Mouse (Mus musculus): ENCODE measurements around the gene Cdk17. TPM values are rescaled to one million over a fixed set of nuclear protein-coding genes. Genes with fewer than 3 reads are reported as not detected.
A peak's percentile ranks its signal among the peaks of the same experiment; 100 is the strongest.

Gene Cdk17
- polyA plus RNA-seq, 1 experiment from 2014 or later = 24.8 TPM

GRCm38 (mm10) chr10:93285489-93285888 lies 124.8 kb downstream of the Cdk17 start:
- Histone ChIP-seq H3K27ac (ENCODE audit: low read depth, low read length) (peak overlapping the region; percentile 24; the same call in 1 of the 2 replicates), H3K9ac (ENCODE audit: low read depth, low read length) (no peak overlapping the region), H3K4me3 (ENCODE audit: low read length) (no peak overlapping the region), H3K4me2 (replicated peaks; ENCODE audit: low read depth, low read length) (no peak overlapping the region), H3K36me3 (ENCODE audit: control insufficient read depth, insufficient read depth, low read length) (peaks cover 15% of the 10 kb centered on the region; the same call in 1 of the 2 replicates), H3K27me3 (ENCODE audit: control insufficient read depth, insufficient read depth, low read length) (no peaks in the 10 kb centered on the region), H3K4me1 (ENCODE audit: control insufficient read depth, insufficient read depth, low read length) (peaks cover 20% of the 10 kb centered on the region), H3K9me3 (ENCODE audit: control insufficient read depth, low read length) (no peaks in the 10 kb centered on the region)
- 75% methylated on average over 5 of the region's 5 CpGs for WGBS
- no peak for ATAC-seq (ENCODE audit: low FRiP score, low TSS enrichment)

- H3K4me2 ChIP-seq (replicated peaks; ENCODE audit: low read depth, low read length) = no peak overlapping the region
- peaks cover 8% of the 10 kb centered on the region; the same call in 1 of the 2 replicates for H3K36me3 ChIP-seq (ENCODE audit: control insufficient read depth, insufficient read depth, low read length)
- no peak overlapping the region for H3K9ac ChIP-seq (ENCODE audit: low read depth, low read length)
- no peak overlapping the region for H3K27ac ChIP-seq (ENCODE audit: low read depth, low read length)
- WGBS = 83% methylated on average over 8 of the region's 8 CpGs
- H3K4me1 ChIP-seq (ENCODE audit: control insufficient read depth, insufficient read depth, low read length) = peaks cover 12% of the 10 kb centered on the region; the same call in 1 of the 2 replicates
- no peaks in the 10 kb centered on the region for H3K9me3 ChIP-seq (ENCODE audit: control insufficient read depth, low read length)
- no peak overlapping the region for H3K4me3 ChIP-seq (ENCODE audit: low read length)
- no peaks in the 10 kb centered on the region for H3K27me3 ChIP-seq (ENCODE audit: control insufficient read depth, insufficient read depth, low read length)
- no peak for ATAC-seq (ENCODE audit: low FRiP score, low TSS enrichment)
These were observed 127.0 kb downstream of the Cdk17 start for GRCm38 (mm10) chr10:93287551-93288145.

GRCm38 (mm10) chr10:93288336-93288735 lies 127.7 kb downstream of the Cdk17 start:
- Histone ChIP-seq H3K27me3 (ENCODE audit: control insufficient read depth, insufficient read depth, low read length) (no peaks in the 10 kb centered on the region), H3K4me3 (ENCODE audit: low read length) (no peak overlapping the region), H3K27ac (ENCODE audit: low read depth, low read length) (no peak overlapping the region), H3K36me3 (ENCODE audit: control insufficient read depth, insufficient read depth, low read length) (peaks cover 6% of the 10 kb centered on the region; the same call in 1 of the 2 replicates), H3K4me2 (replicated peaks; ENCODE audit: low read depth, low read length) (no peak overlapping the region), H3K9ac (ENCODE audit: low read depth, low read length) (no peak overlapping the region), H3K4me1 (ENCODE audit: control insufficient read depth, insufficient read depth, low read length) (peaks cover 10% of the 10 kb centered on the region; the same call in 1 of the 2 replicates), H3K9me3 (ENCODE audit: control insufficient read depth, low read length) (no peaks in the 10 kb centered on the region)
- no peak for ATAC-seq (ENCODE audit: low FRiP score, low TSS enrichment)
- 63% methylated on average over 4 of the region's 4 CpGs for whole genome bisulfite sequencing

GRCm38 (mm10) chr10:93289404-93289803 lies 128.7 kb downstream of the Cdk17 start:
- Histone ChIP-seq H3K4me2 (replicated peaks; ENCODE audit: low read depth, low read length) (no peak overlapping the region), H3K9ac (ENCODE audit: low read depth, low read length) (no peak overlapping the region), H3K36me3 (ENCODE audit: control insufficient read depth, insufficient read depth, low read length) (no peaks in the 10 kb centered on the region; the same call in 1 of the 2 replicates), H3K4me1 (ENCODE audit: control insufficient read depth, insufficient read depth, low read length) (peaks cover 13% of the 10 kb centered on the region; the same call in 1 of the 2 replicates), H3K4me3 (ENCODE audit: low read length) (no peak overlapping the region), H3K27ac (ENCODE audit: low read depth, low read length) (no peak overlapping the region), H3K27me3 (ENCODE audit: control insufficient read depth, insufficient read depth, low read length) (no peaks in the 10 kb centered on the region), H3K9me3 (ENCODE audit: control insufficient read depth, low read length) (no peaks in the 10 kb centered on the region)
- 62% methylated on average over 6 of the region's 6 CpGs for WGBS
- no peak for ATAC-seq (ENCODE audit: low FRiP score, low TSS enrichment)

GRCm38 (mm10) chr10:93291352-93291751 lies 130.7 kb downstream of the Cdk17 start:
- Histone ChIP-seq H3K4me2 (replicated peaks; ENCODE audit: low read depth, low read length) (no peak overlapping the region), H3K27me3 (ENCODE audit: control insufficient read depth, insufficient read depth, low read length) (no peaks in the 10 kb centered on the region), H3K36me3 (ENCODE audit: control insufficient read depth, insufficient read depth, low read length) (no peaks in the 10 kb centered on the region; the same call in 1 of the 2 replicates), H3K4me1 (ENCODE audit: control insufficient read depth, insufficient read depth, low read length) (peaks cover 31% of the 10 kb centered on the region), H3K27ac (ENCODE audit: low read depth, low read length) (peak overlapping the region; percentile 38; the same call in 1 of the 2 replicates), H3K4me3 (ENCODE audit: low read length) (no peak overlapping the region), H3K9ac (ENCODE audit: low read depth, low read length) (no peak overlapping the region), H3K9me3 (ENCODE audit: control insufficient read depth, low read length) (no peaks in the 10 kb centered on the region)
- ATAC-seq (ENCODE audit: low FRiP score, low TSS enrichment) = no peak; the same call in 1 of the 2 replicates
- WGBS = 46% methylated on average over 7 of the region's 7 CpGs

- H3K4me3 ChIP-seq (ENCODE audit: low read length) = no peak overlapping the region
- WGBS = 7% methylated on average over 6 of the region's 6 CpGs
- H3K9me3 ChIP-seq (ENCODE audit: control insufficient read depth, low read length) = no peaks in the 10 kb centered on the region
- H3K9ac ChIP-seq (ENCODE audit: low read depth, low read length) = no peak overlapping the region
- H3K27ac ChIP-seq (ENCODE audit: low read depth, low read length) = no peak overlapping the region; the same call in 1 of the 2 replicates
- H3K4me2 ChIP-seq (replicated peaks; ENCODE audit: low read depth, low read length) = no peak overlapping the region
- H3K4me1 ChIP-seq (ENCODE audit: control insufficient read depth, insufficient read depth, low read length) = peaks cover 31% of the 10 kb centered on the region
- H3K36me3 ChIP-seq (ENCODE audit: control insufficient read depth, insufficient read depth, low read length) = no peaks in the 10 kb centered on the region; the same call in 1 of the 2 replicates
- no peak for ATAC-seq (ENCODE audit: low FRiP score, low TSS enrichment)
- no peaks in the 10 kb centered on the region for H3K27me3 ChIP-seq (ENCODE audit: control insufficient read depth, insufficient read depth, low read length)
These were observed 131.2 kb downstream of the Cdk17 start for GRCm38 (mm10) chr10:93291843-93292242.

- no peak overlapping the region for H3K4me2 ChIP-seq (replicated peaks; ENCODE audit: low read depth, low read length)
These were observed 132.9 kb downstream of the Cdk17 start for GRCm38 (mm10) chr10:93293621-93294020.

GRCm38 (mm10) chr10:93294547-93295219 lies 134.0 kb downstream of the Cdk17 start:
- peak; percentile 62; the same call in 1 of the 2 replicates for ATAC-seq (ENCODE audit: low FRiP score, low TSS enrichment)
- Histone ChIP-seq H3K9ac (ENCODE audit: low read depth, low read length) (peak overlapping the region; percentile 51; the same call in 1 of the 2 replicates), H3K27me3 (ENCODE audit: control insufficient read depth, insufficient read depth, low read length) (no peaks in the 10 kb centered on the region), H3K4me2 (replicated peaks; ENCODE audit: low read depth, low read length) (peak overlapping the region; percentile 39), H3K4me3 (ENCODE audit: low read length) (peak overlapping the region; percentile 24), H3K36me3 (ENCODE audit: control insufficient read depth, insufficient read depth, low read length) (no peaks in the 10 kb centered on the region; the same call in 1 of the 2 replicates), H3K27ac (ENCODE audit: low read depth, low read length) (peak overlapping the region; percentile 77), H3K9me3 (ENCODE audit: control insufficient read depth, low read length) (no peaks in the 10 kb centered on the region), H3K4me1 (ENCODE audit: control insufficient read depth, insufficient read depth, low read length) (peaks cover 33% of the 10 kb centered on the region)
- WGBS = 6% methylated on average over 20 of the region's 20 CpGs

More at GRCm38 (mm10) chr10:93293621-93294020, 132.9 kb downstream of the Cdk17 start:
- Histone ChIP-seq H3K27ac (ENCODE audit: low read depth, low read length) (no peak overlapping the region), H3K36me3 (ENCODE audit: control insufficient read depth, insufficient read depth, low read length) (no peaks in the 10 kb centered on the region; the same call in 1 of the 2 replicates), H3K4me3 (ENCODE audit: low read length) (no peak overlapping the region), H3K9me3 (ENCODE audit: control insufficient read depth, low read length) (no peaks in the 10 kb centered on the region), H3K9ac (ENCODE audit: low read depth, low read length) (no peak overlapping the region), H3K4me1 (ENCODE audit: control insufficient read depth, insufficient read depth, low read length) (peaks cover 33% of the 10 kb centered on the region), H3K27me3 (ENCODE audit: control insufficient read depth, insufficient read depth, low read length) (no peaks in the 10 kb centered on the region)
- no peak for ATAC-seq (ENCODE audit: low FRiP score, low TSS enrichment)
- WGBS = 59% methylated on average over 7 of the region's 7 CpGs

- 51% methylated on average over 5 of the region's 5 CpGs for WGBS
- H3K9me3 ChIP-seq (ENCODE audit: control insufficient read depth, low read length) = no peaks in the 10 kb centered on the region
- no peak for ATAC-seq (ENCODE audit: low FRiP score, low TSS enrichment)
- no peak overlapping the region for H3K4me3 ChIP-seq (ENCODE audit: low read length)
- H3K9ac ChIP-seq (ENCODE audit: low read depth, low read length) = no peak overlapping the region
- no peaks in the 10 kb centered on the region for H3K36me3 ChIP-seq (ENCODE audit: control insufficient read depth, insufficient read depth, low read length)
- H3K27ac ChIP-seq (ENCODE audit: low read depth, low read length) = peak overlapping the region; percentile 59; the same call in 1 of the 2 replicates
- peaks cover 33% of the 10 kb centered on the region for H3K4me1 ChIP-seq (ENCODE audit: control insufficient read depth, insufficient read depth, low read length)
- H3K27me3 ChIP-seq (ENCODE audit: control insufficient read depth, insufficient read depth, low read length) = no peaks in the 10 kb centered on the region
- no peak overlapping the region for H3K4me2 ChIP-seq (replicated peaks; ENCODE audit: low read depth, low read length)
These were observed 137.1 kb downstream of the Cdk17 start for GRCm38 (mm10) chr10:93297774-93298173.

Data from kidney, embryonic 14.5 days (tissue).